Mouse (Mus musculus): ENCODE measurements around the gene Hs3st4. TPM values are rescaled to one million over a fixed set of nuclear protein-coding genes. Genes with fewer than 3 reads are reported as not detected.

The Hs3st4 gene
- total and polyA plus RNA-seq, 3 experiments = not detected

DNA sequence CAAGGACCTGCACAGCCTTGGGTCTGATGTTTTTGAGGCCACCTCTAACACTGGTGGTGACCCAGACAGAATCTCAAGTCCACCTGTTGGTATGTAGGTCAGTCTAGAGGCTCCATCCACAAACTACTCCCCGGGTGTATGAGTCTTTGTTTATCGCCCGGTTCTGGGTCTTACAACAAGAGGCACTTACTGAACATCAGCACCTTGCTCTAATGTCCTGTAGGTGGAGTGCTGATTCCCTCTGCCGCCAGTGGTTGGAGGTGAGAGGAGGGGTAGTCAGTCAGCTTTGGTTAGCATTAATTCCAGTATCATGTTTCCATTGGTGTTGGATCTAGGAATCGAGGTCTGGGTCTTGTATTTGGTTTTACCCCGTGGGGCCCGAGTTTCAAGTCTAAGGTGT lies 17.2 kb upstream of the Hs3st4 start:
- in situ Hi-C loops (cut with MboI; ENCODE audit: low pct_ligation_motif_present, low pct_unique_long_range_greater_than_20kb, low sequenced_read_pairs) (no loop called here), dilution Hi-C loops (cut with MboI; ENCODE audit: extremely low pct_ligation_motif_present, extremely low pct_unique_long_range_greater_than_20kb, low sequenced_read_pairs) (no loop called here)
- Histone ChIP-seq H3K4me2 (ENCODE audit: insufficient read depth, low read depth, poor library complexity, severe bottlenecking) (no peak overlapping the region), H3K4me3 (replicated peaks in 1 of 3; ENCODE audit: low read depth in 2 of 3, low read length in 2 of 3, poor library complexity in 1 of 3) (no peak overlapping the region), H3K36me3 (replicated peaks in 1 of 2; ENCODE audit: control insufficient read depth in 1 of 2, insufficient read depth in 1 of 2, low read length in 1 of 2) (no peaks in the 10 kb centered on the region), H3K27me3 (replicated peaks) (peaks cover under 1% of the 10 kb centered on the region), H3K27ac (ENCODE audit: insufficient read depth, low read depth) (no peak overlapping the region), H3K4me1 (ENCODE audit: control insufficient read depth in 1 of 2, insufficient read depth in 2 of 2) (no peaks in the 10 kb centered on the region), H3K9me3 (replicated peaks; ENCODE audit: low read length) (peaks cover 54% of the 10 kb centered on the region), H3K9ac (ENCODE audit: insufficient read depth, low read depth) (no peak overlapping the region), H3K79me2 (replicated peaks; ENCODE audit: control insufficient read depth, extremely low read depth, insufficient read depth, poor library complexity, severe bottlenecking) (no peaks in the 10 kb centered on the region)
- DNase-seq (ENCODE audit: extremely low read depth) = no peak
- no peak for TF ChIP-seq HCFC1 (IDR thresholded peaks at IDR 0.05; ENCODE audit: low read depth, low read length)
- no peak for TF ChIP-seq UBTF (IDR thresholded peaks at IDR 0.05; ENCODE audit: low read depth, low read length)
- no peak for TF ChIP-seq SMC3 (IDR thresholded peaks at IDR 0.05; ENCODE audit: low read depth, low read length)

DNA sequence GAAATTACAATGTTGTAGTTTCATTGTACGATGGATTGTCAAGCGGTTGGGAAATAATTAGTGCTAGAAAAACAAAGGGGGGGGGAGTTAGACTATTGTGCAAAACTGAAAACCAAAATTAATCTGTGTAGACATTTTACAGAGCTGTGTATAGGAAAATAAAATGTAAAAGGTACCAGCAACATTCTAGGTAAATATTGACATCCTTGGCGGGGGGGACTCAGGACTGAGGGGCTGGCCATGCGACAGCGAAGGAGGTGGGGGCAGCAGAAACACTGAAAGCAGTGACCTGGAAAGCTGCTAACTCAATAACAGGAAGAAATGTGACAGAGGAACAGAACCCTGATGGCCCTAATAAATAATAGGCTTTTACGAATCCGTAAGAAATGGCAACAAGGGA lies 7.2 kb upstream of the Hs3st4 start:
- dilution Hi-C loops (cut with MboI; ENCODE audit: extremely low pct_ligation_motif_present, extremely low pct_unique_long_range_greater_than_20kb, low sequenced_read_pairs) (no loop called here), in situ Hi-C loops (cut with MboI; ENCODE audit: low pct_ligation_motif_present, low pct_unique_long_range_greater_than_20kb, low sequenced_read_pairs) (no loop called here)
- H3K4me1 ChIP-seq (ENCODE audit: control insufficient read depth in 1 of 2, insufficient read depth in 2 of 2) = no peaks in the 10 kb centered on the region
- H3K27me3 ChIP-seq (replicated peaks) = no peaks in the 10 kb centered on the region
- no peak overlapping the region for H3K9ac ChIP-seq (ENCODE audit: insufficient read depth, low read depth)
- no peaks in the 10 kb centered on the region for H3K79me2 ChIP-seq (replicated peaks; ENCODE audit: control insufficient read depth, extremely low read depth, insufficient read depth, poor library complexity, severe bottlenecking)
- H3K36me3 ChIP-seq (replicated peaks in 1 of 2; ENCODE audit: control insufficient read depth in 1 of 2, insufficient read depth in 1 of 2, low read length in 1 of 2) = no peaks in the 10 kb centered on the region
- no peak overlapping the region for H3K4me3 ChIP-seq (replicated peaks in 1 of 3; ENCODE audit: low read depth in 2 of 3, low read length in 2 of 3, poor library complexity in 1 of 3)
- peaks cover 29% of the 10 kb centered on the region for H3K9me3 ChIP-seq (replicated peaks; ENCODE audit: low read length)
- H3K4me2 ChIP-seq (ENCODE audit: insufficient read depth, low read depth, poor library complexity, severe bottlenecking) = no peak overlapping the region
- TF ChIP-seq CHD1 (IDR thresholded peaks at IDR 0.05; ENCODE audit: low read depth, low read length) (no peak), HCFC1 (IDR thresholded peaks at IDR 0.05; ENCODE audit: low read depth, low read length) (no peak), POLR2AphosphoS2 (IDR thresholded peaks at IDR 0.05; ENCODE audit: low read depth, low read length) (no peak), USF2 (conservative IDR thresholded peaks at IDR 0.05; ENCODE audit: low read depth, low read length) (no peak), IRF4 (IDR thresholded peaks at IDR 0.05; ENCODE audit: low read depth, low read length) (no peak), E2F4 (IDR thresholded peaks at IDR 0.05; ENCODE audit: insufficient replicate concordance, low read depth, low read length) (no peak), EP300 (IDR thresholded peaks at IDR 0.05; ENCODE audit: low read length) (no peak), CTCF (conservative IDR thresholded peaks at IDR 0.05 in 1 of 2, IDR thresholded peaks at IDR 0.05 in 1 of 2; ENCODE audit: low read depth in 2 of 2, low read length in 2 of 2) (no peak), POLR2A (IDR thresholded peaks at IDR 0.05; ENCODE audit: low read depth, low read length) (no peak), ZNF384 (IDR thresholded peaks at IDR 0.05; ENCODE audit: low read depth, low read length) (no peak)
- no peak overlapping the region for H3K27ac ChIP-seq (ENCODE audit: insufficient read depth, low read depth)
- no peak for DNase-seq (ENCODE audit: extremely low read depth)

DNA sequence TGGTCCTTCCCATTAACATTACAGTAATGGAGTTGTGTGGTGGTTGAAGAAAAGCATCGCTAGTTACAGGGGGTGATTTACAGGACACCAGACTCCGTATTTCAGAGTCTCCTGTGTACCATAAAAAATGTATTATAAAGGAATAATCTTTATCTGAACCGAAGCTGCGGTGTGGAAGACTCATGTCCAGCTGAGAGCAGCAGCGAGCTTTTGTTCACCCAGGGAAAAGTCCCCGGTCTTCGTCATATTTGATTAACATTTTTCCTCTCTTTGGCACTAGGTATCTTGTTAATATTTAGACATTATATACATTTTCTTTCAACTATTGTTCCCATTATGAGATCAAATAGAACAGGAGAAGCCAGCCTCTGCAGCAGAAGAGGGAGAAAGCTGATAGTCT lies 1.2 kb upstream of the Hs3st4 start:
- Histone ChIP-seq H3K27ac (ENCODE audit: insufficient read depth, low read depth) (no peak overlapping the region), H3K4me1 (ENCODE audit: control insufficient read depth in 1 of 2, insufficient read depth in 2 of 2) (no peaks in the 10 kb centered on the region), H3K79me2 (replicated peaks; ENCODE audit: control insufficient read depth, extremely low read depth, insufficient read depth, poor library complexity, severe bottlenecking) (no peaks in the 10 kb centered on the region), H3K4me2 (ENCODE audit: insufficient read depth, low read depth, poor library complexity, severe bottlenecking) (no peak overlapping the region), H3K9ac (ENCODE audit: insufficient read depth, low read depth) (no peak overlapping the region), H3K4me3 (replicated peaks in 1 of 3; ENCODE audit: low read depth in 2 of 3, low read length in 2 of 3, poor library complexity in 1 of 3) (no peak overlapping the region), H3K27me3 (replicated peaks) (no peaks in the 10 kb centered on the region), H3K9me3 (replicated peaks; ENCODE audit: low read length) (peaks cover 40% of the 10 kb centered on the region), H3K36me3 (replicated peaks in 1 of 2; ENCODE audit: control insufficient read depth in 1 of 2, insufficient read depth in 1 of 2, low read length in 1 of 2) (no peaks in the 10 kb centered on the region)
- in situ Hi-C loops (cut with MboI; ENCODE audit: low pct_ligation_motif_present, low pct_unique_long_range_greater_than_20kb, low sequenced_read_pairs) (no loop called here), dilution Hi-C loops (cut with MboI; ENCODE audit: extremely low pct_ligation_motif_present, extremely low pct_unique_long_range_greater_than_20kb, low sequenced_read_pairs) (no loop called here)
- no peak for DNase-seq (ENCODE audit: extremely low read depth)
- TF ChIP-seq USF1 (IDR thresholded peaks at IDR 0.05; ENCODE audit: low read depth, low read length) (no peak), GABPA (IDR thresholded peaks at IDR 0.05; ENCODE audit: insufficient replicate concordance, low read depth, low read length) (no peak)
